Mouse (Mus musculus) midbrain, embryonic 14.5 days (tissue): Measurements from ENCODE around the gene Dock2. TPM values are rescaled to one million over a fixed set of nuclear protein-coding genes. Genes with fewer than 3 reads are reported as not detected.

ENCODE experiments used
- ATAC-seq: fragments of 200-750 bp; cut with Nextera tagmentation; 2 replicates; pipeline ENCODE4 v1.8.0; 2017; ENCODE audit warnings: moderate number of reproducible peaks, moderate library complexity; ENCODE audit not compliant: low FRiP score, low TSS enrichment
- DNase-seq: peaks from one replicate; pipeline ENCODE4 v3.0.0-alpha.2; 2015
- H3K27ac ChIP-seq: fragments of 300-500 bp; sonication (generic); replicated peaks from 2 replicates; pipeline ENCODE4 v1.5.1; 2014; ENCODE audit warnings: mild to moderate bottlenecking, low read depth, low read length, moderate library complexity
- H3K27me3 ChIP-seq: fragments of 300-500 bp; sonication (generic); 2 replicates; pipeline ENCODE4 v1.6.1; 2014; ENCODE audit warnings: low read length, control low read depth, mixed read lengths; ENCODE audit not compliant: control insufficient read depth, insufficient read depth
- H3K36me3 ChIP-seq: fragments of 300-500 bp; sonication (generic); 2 replicates; pipeline ENCODE4 v1.6.1; 2014; ENCODE audit warnings: low read length, control low read depth; ENCODE audit not compliant: control insufficient read depth, insufficient read depth
- H3K4me1 ChIP-seq: fragments of 300-500 bp; sonication (generic); 2 replicates; pipeline ENCODE4 v1.6.1; 2014; ENCODE audit warnings: mild to moderate bottlenecking, antibody characterized with exemption, low read length, control low read depth; ENCODE audit not compliant: control insufficient read depth, insufficient read depth
- H3K4me2 ChIP-seq: fragments of 300-500 bp; sonication (generic); 2 replicates; pipeline ENCODE4 v1.6.1; 2014; ENCODE audit warnings: mild to moderate bottlenecking, low read length, moderate library complexity
- H3K4me3 ChIP-seq: fragments of 300-500 bp; sonication (generic); replicated peaks from 2 replicates; pipeline ENCODE4 v1.5.1; 2014; ENCODE audit warnings: low read depth, low read length
- H3K9ac ChIP-seq: fragments of 300-500 bp; sonication (generic); replicated peaks from 2 replicates; pipeline ENCODE4 v1.6.1; 2014; ENCODE audit warnings: mild to moderate bottlenecking, low read length, moderate library complexity
- H3K9me3 ChIP-seq: fragments of 300-500 bp; sonication (generic); 2 replicates; pipeline ENCODE4 v1.6.1; 2016; ENCODE audit warnings: low read length, control low read depth, mixed read lengths; ENCODE audit not compliant: control insufficient read depth
- WGBS: fragments of 180-500 bp; shearing (Covaris S2); extraction: QIAGEN DNeasy Blood & Tissue Kit; methylation state at CpG from one replicate; pipeline ENCODE4 v1.1.7; 2014; 5-methylcytosine and 5-hydroxymethylcytosine counted together
- polyA plus RNA-seq: library from polyadenylated mRNA; unstranded; fragments of >200 nt; fragmentation: Nextera tagmentation; extraction: Ambion mirVana; gene quantifications from 2 replicates; pipeline ENCODE4 v1.2.1, GENCODE M21; 2014

Gene Dock2
- polyA plus RNA-seq, 1 experiment from 2014 or later = 0.51 TPM

GRCm38 (mm10) chr11:34181214-34182117, 602.2 kb downstream of the Dock2 start:
- DNase-seq = peak; percentile 73
- peak overlapping the region; percentile 15; the same call in 1 of the 2 replicates for H3K27ac ChIP-seq
- no peaks in the 10 kb centered on the region for H3K27me3 ChIP-seq
- H3K4me1 ChIP-seq = peaks cover 8% of the 10 kb centered on the region; the same call in 1 of the 2 replicates
- H3K4me3 ChIP-seq = no peak overlapping the region
- WGBS = 21% methylated on average over 8 of the region's 8 CpGs
- no peak overlapping the region for H3K9ac ChIP-seq
- H3K9me3 ChIP-seq = no peaks in the 10 kb centered on the region
- ATAC-seq = peak; percentile 63; the same call in 1 of the 2 replicates
- H3K4me2 ChIP-seq = no peak overlapping the region
- no peaks in the 10 kb centered on the region for H3K36me3 ChIP-seq

DNA sequence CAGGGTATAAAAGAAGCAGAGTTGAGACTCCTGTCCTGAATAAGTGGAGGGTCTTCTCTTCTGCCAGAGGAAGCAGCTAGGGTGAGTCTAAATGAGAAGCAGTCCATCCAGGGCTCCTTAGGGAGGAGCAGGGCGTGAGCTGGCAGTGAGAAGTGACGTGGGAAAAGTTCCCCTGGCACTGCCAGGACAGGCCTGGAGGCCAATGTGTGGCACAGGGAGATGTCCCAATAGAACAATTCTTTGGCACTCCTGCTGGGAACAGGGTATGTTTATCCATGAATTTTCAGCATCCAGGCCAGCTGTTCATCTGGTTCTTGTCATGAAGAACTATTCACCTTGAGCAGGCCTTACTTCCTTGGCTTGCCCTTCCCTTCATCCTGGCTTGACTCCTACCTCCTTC, 604.9 kb downstream of the Dock2 start:
- ATAC-seq (no peak), DNase-seq (no peak)
- no peak overlapping the region for H3K4me3 ChIP-seq
- H3K27ac ChIP-seq = no peak overlapping the region
- WGBS = 84% methylated on average over 2 of the region's 2 CpGs
- H3K9me3 ChIP-seq = no peaks in the 10 kb centered on the region
- H3K4me1 ChIP-seq = peaks cover 8% of the 10 kb centered on the region; the same call in 1 of the 2 replicates
- no peak overlapping the region for H3K9ac ChIP-seq
- H3K27me3 ChIP-seq = no peaks in the 10 kb centered on the region
- H3K4me2 ChIP-seq = no peak overlapping the region
- H3K36me3 ChIP-seq = no peaks in the 10 kb centered on the region

Other genes starting within 250 kb of the Dock2 start
- gene Spdl1, start 49.7 kb upstream of the Dock2 start, polyA plus RNA-seq = 3.1 and 4.6 TPM in 2 replicates